Mouse (Mus musculus) right cerebral cortex, postnatal 14 days (tissue): ENCODE data around the gene Pgs1.

ENCODE experiments used
- DNase-seq: peaks from one replicate; pipeline ENCODE4 v3.0.0; 2022

Gene Pgs1

DNA sequence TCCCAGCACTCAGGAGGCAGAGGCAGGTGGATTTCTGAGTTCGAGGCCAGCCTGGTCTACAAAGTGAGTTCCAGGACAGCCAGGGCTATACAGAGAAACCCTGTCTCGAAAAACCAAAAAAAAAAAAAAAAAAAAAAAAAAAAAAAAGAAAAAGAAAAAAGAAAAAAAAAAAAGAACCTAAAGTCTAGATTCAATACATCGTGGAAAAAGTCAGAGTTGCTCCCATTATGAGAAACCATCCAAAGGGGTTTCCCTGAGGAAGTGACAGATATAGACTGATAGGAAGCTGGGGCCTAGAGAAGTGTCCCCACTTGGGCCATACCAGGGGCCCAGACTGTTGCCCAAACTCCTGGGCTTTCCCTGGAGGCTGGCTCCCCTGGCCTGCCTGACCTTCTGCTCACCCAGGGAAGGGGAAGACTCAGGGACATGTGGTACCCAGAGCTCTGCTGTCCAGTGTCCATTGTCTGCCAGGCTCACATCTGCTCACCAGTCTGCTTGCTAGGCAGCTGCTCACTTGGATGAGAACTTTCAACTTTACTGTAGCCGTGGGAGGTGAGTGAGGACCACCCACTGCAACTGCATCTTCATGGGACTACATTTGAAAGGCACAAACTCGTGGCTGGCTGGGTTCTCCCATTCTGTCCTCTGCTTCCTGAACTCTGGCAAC lies 8.3 kb upstream of the Pgs1 start:
- DNase-seq, result no peak

DNA sequence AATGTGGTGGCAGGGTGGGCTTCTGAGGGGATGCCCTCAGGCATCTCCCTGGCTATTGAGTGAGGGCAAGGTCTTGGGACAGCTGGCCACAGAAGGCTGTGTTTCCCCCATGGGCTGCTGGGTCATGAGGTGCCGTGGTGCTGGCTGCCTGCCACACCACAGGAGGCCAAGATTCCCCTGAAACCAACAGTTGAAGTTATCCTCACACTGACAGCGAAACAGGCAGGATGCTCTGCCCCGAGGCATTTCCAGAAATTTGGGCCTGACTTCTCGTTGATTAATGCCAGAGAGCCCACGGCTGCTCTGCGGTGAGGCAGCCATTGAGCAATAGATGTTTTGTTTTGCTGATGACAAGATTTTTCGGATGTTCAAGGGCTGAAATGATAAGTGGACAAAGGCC lies 6.7 kb upstream of the Pgs1 start:
- no peak for DNase-seq

DNA sequence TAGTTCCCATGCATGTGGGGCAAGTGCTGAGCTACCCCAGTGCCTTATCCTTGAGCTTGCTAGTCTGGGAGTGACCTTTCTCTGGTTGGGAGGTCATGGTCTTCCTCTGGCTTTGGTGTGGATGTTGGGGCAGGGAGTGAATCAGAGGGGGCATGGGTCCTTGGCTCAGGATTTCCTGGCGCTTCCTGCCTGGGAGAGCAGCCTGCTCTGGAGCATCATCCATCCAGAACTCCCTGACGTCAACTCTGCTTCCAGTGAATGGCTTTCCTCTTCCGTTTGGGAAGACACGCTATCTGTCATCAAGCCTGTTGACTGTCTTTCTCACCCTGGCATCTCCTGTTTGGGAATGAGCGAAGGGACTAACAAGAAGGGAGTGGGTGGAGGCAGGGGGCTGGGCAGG lies 3.7 kb upstream of the Pgs1 start:
- DNase-seq, result no peak

DNA sequence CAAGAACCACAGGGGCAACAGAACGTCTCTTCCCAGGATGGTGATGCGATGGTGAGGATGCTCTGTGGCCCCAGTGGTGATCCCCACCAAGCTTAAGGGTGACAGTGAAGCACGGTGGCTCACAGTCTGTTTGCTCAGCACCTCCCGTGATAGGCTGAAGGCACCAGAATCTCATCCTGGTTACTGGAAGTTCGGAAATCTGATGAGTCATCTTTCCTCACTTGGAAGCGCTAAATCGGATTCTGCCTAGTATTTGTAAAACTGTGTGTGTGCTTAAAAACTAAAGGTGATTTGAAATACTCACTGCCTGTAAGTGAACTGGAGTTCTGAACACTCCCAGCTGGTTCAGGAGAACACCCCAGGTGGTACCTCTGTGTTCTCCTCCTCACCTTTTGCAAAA lies 2.3 kb upstream of the Pgs1 start:
- DNase-seq, result no peak

DNA sequence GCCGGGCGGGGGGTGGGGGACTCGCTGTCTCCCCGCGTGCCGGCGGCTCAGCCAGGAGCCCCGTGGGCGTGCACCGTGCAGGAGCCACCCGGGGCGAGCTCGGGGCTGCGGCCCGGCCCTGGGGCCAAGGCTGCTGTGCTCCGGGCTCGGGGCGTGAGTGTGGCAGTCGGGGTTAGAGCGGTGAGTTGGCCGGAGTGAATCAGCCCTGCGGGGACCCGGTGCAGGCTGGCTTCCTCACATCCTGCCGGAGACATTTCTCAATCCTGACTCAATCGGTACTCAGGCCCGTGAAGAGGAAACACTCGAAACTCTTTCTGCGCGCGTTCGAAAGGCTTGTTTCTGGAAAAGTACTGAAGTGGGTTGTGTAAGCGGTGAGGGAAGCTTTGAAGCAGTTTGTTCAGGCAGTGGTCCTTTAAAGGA lies 950 bp downstream of the Pgs1 start:
- DNase-seq, result no peak

DNA sequence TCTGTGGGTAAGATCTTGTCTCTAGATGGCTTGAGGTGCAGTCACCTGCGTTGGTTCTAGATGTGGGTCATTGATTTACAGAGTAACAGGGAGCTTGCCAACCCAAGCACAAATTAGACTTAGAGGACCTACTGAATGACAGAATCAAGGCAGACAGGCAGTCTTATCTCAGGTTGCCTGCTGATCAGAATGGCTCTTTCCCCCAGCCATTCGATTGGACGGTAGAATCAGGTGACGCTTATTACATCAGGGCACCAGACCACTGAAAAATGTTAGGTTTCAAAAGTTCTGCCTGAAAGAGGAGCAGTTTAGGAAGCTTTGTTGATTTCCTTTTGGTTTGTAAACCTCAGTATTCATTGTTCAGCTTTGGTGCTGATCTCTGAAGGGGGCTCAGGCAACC lies 1.9 kb downstream of the Pgs1 start:
- no peak for DNase-seq

DNA sequence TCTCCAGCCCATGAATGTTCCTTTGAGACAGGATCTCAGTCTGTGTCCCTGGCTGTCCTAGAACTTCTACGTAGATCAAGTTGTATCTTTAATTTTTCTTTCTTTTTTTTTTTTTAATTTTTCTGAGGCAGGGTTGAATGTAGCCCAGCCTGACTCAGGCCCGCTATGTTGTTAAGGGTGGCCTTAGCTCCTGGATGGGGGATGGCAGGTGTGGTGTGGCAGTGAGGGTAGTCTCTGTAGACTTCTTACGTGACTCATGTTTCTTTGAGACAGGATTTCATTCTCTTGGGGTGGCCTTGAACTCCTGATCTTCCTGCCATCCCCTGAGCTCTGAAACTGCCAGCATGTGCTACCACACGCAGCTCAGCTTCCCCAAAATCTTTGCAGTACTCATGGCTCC lies 3.1 kb downstream of the Pgs1 start:
- DNase-seq, result no peak

DNA sequence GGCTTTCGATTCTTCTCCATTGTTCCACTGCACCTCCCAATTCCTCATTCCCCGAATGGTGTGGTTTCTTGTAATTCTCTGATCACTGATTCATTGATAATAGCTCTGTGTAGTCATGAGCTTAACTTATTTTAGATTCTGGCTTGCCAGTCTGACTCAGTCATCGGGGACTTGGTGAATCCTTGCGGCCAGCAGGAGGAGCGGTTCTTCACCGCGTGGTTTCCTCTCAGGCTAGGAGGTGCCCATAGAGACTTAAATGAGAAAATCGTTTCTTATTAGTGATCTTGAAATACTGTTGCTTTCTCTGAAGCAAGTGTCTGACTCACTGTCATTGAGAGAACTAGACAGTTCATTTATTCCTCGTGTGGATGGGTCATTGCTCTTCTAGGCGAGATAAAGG lies 3.8 kb downstream of the Pgs1 start:
- no peak for DNase-seq

DNA sequence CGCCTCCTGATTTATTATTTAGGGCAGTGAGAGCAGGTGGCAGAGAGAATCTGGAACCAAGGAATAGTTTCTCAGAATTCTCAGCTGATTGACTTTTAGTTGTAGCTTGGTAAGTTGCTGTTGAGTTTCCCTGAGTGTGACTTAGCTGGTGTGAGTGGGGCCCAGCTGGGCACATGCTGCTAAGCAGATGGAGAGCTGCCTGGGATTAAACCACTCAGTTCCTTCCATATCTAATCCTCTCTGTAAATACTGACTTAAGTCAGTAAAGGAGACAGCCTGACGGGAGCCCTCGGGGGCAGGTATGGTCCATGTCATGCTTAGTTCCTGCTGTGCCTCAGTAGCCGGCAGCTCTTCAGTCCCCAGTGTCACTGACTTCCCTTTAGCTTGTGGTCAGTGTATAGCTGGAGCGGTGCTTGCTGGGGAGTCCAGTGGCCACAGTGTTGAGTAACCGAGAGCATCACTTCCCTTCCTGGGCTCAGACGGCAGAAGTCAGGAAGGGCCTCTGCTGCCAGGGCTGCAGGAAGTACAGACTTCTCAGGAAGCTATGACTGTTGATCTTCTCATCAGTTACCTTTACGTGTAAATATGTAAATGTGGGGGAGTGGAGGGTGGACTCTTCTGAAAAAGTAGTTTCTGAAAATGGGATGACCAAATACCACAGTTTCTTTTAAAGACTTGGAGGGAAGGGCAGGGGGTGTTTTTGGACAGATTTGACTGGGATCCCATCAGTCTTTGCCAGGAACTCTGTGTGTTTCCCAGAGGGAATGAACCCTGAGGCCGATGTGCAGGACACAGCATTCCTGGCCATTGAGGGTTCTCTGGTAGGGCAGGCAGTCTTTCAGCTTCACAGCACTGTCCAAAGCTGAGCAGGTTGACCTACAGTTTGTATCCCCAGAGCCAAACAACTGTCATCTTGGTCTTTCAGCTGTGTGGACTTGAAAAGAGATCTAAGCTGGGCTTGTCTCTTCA lies 5.7 kb downstream of the Pgs1 start:
- DNase-seq, result no peak

DNA sequence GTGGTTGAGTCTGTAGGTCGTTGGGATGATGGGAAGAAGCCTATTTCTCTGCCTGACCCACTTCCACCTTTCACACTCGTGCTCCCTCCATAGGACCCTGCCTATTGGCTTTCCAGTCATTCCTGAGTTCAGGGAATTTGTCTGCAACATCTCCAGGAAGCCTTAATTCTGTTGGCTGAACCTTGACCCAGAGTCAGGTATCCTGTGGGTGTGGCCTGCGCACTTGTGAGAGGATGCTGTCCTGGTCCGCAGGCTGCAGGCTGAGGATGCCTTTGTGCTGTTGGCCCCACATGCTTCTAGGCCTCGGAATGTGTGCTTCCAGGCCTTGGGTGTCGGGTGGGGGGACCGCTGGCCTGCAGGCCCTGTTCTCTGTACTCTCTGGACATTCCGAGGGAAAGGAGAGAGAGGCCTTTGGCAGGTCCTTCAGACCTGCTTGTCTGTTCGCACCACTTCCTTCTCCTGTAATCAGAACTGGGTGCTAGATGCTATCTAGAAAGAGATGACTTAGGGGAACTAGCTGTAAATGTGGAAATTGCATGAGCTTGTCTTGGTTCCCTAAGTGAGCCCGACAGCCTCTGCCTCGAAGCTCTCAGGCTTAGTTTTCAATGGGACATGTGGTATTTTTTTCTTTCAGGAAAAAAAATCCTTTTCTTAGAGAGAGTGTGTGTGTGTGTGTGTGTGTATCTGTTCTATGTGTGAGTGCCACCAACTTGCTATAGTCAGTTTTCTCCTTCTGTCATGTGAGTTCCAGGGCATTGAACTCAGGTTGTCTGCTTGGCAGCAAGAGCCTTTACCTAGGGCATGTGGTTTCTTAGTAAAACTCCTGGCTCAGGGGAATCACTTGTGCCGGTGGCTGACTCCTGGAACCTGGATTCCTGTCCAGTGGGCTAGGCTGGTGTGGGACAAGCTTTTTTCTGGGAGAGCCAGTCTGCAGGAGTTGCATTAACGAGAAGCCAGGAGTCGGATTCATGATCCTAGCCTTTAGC lies 7.4 kb downstream of the Pgs1 start:
- DNase-seq, result no peak

DNA sequence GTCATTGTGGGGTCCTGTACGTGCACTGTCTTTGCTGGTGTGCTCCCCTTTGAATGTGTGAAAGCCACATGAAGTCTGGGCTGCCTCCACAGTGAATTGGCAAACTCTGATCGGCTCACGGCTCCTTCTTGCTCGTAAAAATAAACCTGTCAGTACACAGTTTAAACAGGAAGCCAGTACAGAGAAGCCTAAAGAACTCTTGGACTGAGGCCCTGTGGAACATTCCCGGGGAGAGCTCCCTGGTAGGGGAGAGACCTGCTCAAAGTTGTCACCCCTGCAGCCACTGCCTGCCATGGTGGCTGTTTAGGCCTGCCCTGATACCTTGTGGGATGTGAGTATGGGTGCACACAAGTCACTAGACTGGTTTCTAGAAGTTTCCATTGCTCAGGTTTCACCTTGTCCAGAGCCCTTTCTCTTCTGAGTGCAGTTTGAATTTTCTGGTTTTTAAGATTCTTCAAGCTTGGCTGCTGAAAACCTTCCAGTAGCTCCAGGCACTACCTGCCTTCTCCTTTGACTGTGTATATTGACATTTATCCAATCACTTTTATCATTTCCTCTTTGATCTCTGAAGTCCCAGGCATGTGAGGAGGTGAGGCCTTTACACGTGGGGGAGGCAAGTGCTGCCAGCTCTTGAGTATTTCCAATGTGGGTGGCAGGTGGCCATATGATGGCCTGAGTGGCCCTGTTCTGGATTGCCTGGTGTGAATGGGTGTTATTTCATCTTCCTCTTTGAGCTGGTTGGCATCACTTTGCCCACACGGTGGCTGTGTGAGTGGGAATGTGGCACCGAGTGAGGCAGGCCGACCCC lies 8.4 kb downstream of the Pgs1 start:
- no peak for DNase-seq

DNA sequence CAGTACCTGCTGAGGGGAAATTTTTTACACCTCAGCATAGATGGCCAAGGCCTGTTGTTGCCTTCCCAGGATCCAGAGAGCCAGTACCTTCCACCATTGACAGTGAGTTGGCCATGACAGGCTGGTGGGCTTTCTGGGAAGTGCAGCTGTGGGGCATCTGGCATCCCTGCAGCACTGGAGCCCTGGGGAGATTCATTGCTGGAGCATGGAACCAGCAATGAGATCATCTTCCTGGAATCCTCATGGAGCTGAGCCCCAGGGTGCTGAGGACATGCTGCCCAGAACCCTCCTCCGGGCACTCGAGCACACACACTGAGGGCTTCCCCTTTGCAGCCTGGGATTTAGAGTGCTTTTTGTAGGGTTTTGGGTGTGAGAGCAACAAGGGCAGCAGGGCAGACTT lies 9.2 kb downstream of the Pgs1 start:
- DNase-seq, result no peak

DNA sequence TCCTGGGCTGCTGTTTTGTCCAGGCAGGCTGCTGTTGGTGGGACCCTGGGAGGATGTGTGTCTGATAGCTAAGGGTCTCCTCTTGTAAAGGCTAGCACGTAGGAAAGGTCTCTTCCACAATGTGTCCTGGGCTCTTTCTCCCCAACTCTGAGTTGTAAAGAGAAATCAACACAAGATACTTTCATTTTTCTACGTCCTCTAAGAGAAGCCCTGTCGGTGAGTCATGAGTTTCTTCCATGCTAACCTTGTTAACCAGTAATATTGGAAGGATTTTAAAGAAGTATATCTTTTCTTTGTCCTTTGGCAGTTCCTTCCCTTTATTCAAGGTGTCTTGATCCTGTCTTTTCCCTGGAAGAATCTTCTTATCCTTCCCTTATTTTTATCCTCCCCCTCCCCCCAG lies 9.6 kb downstream of the Pgs1 start:
- DNase-seq, result no peak

DNA sequence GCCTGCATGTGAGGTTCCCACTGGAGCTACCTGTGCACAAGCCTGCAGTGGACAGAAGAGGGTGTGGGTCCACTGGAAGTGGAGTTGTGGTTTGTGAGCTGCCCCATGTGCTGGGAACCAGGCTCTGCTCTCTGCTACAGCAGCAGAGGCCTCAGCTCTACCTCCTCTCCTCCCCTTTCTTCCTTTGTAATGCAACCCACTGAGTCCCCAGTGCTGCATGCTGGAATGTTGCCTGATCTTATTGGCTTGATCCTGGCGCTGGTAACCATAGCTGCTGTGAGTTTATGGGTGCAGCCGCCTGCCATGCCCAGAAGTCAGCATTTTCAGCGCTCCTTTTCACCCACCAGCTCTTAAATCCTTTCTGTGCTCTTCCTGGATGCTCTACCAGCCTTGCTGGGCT lies 10.0 kb downstream of the Pgs1 start:
- no peak for DNase-seq

DNA sequence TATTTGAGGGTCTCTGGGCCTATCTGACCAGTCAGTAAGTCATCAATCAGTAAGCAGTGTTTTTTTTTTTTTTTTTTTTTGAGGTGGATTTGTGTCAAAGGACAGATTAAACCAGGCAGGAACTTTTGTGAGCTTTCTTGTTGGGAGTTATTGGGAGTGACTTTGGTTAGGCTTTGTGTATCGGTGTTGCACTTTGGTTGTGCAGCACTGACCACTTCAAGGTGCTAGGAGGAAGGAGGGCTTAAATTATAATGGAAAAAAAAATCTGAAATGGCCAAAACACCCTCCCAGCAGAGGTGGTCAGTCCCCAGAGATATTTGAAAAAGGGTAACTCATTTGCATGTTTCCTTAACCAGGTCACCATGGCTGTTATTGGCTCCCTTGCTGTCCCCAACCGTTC lies 11.0 kb downstream of the Pgs1 start:
- DNase-seq, result no peak

DNA sequence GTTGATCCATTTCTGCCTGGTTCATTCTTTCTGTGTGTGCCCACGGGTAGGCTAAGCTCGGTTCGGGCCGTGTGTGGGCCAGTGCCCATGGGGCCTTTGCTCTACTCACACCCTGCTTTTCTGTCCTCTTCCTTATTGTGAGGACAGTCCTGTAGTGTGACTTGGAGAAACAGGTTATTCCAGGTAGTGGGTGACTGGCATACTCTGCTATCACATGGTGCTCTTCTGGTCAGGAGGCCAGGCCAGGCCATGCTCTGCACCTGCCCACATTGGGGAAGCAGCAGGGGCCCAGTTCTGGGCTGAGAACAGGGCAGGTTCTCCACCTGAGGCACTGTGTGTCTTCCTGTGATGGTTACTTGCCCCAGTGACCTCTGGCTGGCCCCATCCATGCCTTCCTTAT lies 12.3 kb downstream of the Pgs1 start:
- no peak for DNase-seq

DNA sequence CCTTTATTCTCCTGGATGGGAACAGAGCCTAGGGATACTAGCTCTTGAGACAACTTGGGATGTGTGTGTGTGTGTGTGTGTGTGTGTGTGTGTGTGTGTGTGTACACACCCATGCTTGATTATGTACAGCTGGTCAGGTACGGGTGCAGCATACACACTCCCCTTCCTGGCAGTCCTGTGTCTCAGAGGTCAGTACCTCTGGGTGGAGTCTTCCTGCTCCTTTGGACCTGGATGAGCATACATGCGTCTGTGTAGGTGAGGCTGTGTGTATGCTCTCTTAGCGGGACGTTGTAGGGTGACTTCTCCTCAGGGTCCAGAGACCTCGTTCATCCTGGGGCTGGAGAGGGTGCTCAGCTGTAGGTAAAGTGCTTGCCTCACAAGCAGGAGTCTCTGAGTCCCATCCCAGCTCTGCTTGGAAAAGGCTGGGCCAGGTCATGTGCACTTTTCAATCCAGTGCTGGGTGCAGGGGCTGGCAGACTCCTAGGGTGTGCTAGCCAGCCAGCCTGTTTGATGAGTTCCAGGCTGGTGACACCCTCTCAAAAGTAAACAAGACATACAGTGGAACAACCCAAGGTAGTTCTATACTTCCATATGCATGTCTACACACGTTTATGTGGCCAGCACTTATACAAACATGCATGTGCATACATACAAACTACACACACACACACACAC lies 13.3 kb downstream of the Pgs1 start:
- no peak for DNase-seq

DNA sequence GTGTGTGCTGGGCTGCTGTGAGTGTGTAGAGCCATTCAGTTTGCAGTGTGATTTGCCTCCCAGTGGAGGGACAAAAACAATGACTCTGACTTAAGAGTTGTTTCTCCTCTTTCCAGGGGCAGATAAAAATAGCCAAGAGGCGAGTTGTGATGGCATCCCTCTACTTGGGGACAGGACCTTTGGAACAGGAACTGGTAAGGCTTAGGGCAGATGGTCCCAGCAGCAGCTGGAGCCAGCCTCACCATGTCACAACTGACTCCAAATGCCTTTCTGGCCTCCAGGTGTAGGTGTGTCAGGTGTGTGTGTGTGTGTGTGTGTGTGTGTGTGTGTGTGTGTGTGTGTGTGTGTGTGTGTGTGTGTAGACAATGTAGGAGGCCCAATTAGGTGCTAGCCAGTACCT lies 14.0 kb downstream of the Pgs1 start:
- no peak for DNase-seq

DNA sequence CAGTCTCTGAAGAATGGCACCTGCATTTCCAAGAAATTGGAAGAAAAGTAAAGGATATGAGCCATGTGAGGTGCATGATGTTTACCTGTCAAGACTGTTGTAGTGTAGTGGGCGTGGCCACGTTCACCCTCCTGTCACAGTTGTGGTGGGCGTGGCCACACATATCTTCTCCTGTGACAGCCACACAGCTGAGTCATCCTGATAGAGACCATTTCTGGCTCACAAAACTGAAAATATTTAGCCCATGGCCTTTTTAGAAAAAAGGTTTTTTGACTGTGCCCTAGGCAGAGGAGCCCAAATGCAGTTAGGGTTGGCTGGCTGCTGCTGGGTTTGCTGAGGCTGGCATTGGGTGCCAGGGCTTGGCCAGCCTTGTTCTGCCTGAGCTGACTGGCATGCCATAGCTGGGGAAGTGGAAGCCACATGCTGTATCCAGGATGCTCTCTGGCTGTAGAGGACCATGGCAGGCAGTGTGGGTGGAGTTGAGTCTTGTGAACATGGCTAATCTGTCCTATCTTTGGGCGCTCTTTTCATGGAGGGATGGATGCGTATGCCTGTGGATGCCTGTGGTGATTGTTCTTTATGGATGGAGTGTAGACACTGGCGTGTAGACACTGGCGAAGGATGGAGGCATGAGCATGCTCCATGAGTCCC lies 14.6 kb downstream of the Pgs1 start:
- DNase-seq, result no peak

DNA sequence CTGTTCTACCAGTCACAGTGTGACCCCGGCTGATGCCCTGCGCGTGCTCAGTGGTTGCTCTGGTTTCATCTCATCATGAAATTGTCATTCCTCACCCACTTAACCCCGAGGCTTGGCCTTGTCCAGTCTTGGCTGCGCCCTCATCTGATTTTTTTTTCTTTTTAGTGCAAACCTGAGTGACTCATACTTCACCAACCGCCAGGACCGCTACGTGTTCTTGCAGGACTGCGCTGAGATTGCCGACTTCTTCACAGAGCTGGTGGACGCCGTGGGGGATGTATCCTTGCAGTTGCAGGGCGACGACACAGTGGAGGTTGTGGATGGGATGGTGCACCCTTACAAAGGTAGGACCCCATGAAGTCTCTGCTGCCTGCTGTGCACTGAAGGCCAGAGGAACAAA lies 17.1 kb downstream of the Pgs1 start:
- no peak for DNase-seq

DNA sequence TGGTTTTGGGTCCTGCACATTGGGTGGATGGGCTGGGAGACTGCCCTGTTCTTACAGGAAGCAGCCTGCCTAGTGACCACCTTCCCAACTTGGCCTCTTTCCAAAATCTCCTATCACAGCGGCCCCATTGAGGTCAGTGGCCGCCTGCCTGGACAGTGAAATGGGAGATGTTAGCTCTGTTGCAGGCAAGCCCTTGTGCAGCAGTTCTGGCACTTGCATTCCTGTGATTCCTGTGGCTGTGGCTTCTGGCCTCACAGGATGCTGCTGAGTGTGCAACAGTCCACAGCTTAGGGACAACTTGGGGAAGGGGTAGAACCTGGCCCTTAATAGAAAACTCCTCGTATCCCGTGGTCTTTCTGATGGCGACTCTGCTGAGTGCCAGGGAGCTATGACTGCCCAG lies 17.6 kb downstream of the Pgs1 start:
- no peak for DNase-seq
